Mouse (Mus musculus) MEL (cell line): ENCODE data around the gene Id3.

Experiments used
- GATA1 ChIP-seq: IDR thresholded peaks from 2 replicates; pipeline ENCODE4 v1.6.1; 2011; ENCODE audit warnings: low read depth, low read length, improper control_type of control experiment
- MEF2A ChIP-seq: IDR thresholded peaks from 2 replicates; pipeline ENCODE4 v1.6.1; 2014; ENCODE audit warnings: low read depth, mild to moderate bottlenecking, inconsistent platforms, low read length, improper control_type of control experiment; ENCODE audit not compliant: poor library complexity, insufficient replicate concordance, severe bottlenecking; ENCODE audit errors: extremely low read depth
- MXI1 ChIP-seq: IDR thresholded peaks from 2 replicates; pipeline ENCODE4 v1.6.1; 2011; ENCODE audit warnings: mild to moderate bottlenecking, low read depth, low read length, improper control_type of control experiment
- POLR2A ChIP-seq, 2 experiments: IDR thresholded peaks; 2 replicates each; pipeline ENCODE4 v1.6.1; 2011 to 2012; ENCODE audit warnings: low read length in 2 of 2, mild to moderate bottlenecking in 2 of 2, control low read depth in 1 of 2, improper control_type of control experiment in 1 of 2, low read depth in 1 of 2, moderate library complexity in 1 of 2; ENCODE audit not compliant: control insufficient read depth in 1 of 2, insufficient read depth in 1 of 2, poor library complexity in 1 of 2
- SIN3A ChIP-seq: IDR thresholded peaks from 2 replicates; pipeline ENCODE4 v1.6.1; 2012; ENCODE audit warnings: low read length, improper control_type of control experiment, inconsistent platforms
- TAL1 ChIP-seq: IDR thresholded peaks from 2 replicates; pipeline ENCODE4 v1.6.1; 2012; ENCODE audit warnings: mild to moderate bottlenecking, inconsistent platforms, low read length, moderate library complexity, mixed read lengths

DNA sequence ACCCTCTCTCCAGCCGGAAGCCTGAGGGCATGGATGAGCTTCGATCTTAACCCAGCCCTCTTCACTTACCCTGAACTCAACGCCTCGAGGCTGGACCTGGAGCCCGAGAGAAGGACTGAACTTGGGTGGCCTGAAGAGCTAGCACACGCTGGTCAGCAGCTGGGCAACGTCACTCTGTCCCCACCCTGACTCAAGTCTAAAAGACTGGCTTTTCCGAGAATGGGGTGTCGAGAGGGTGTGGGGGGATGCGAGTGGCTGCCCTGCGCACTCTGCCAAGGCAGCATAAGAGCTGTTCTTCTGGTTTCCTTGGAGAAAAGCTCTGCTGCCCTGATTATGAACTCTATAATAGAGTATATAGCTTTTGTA lies 1.6 kb downstream of the Id3 start:
- TF ChIP-seq SIN3A (no peak), MEF2A (no peak), POLR2A (IDR thresholded peaks at IDR 0.05; ENCODE audit: control insufficient read depth in 1 of 2, insufficient read depth in 1 of 2, low read depth in 1 of 2, low read length in 2 of 2, poor library complexity in 1 of 2) (no peak), GATA1 (no peak), TAL1 (no peak), MXI1 (no peak)
